Mouse (Mus musculus) liver, postnatal 0 days (tissue): ENCODE measurements at regions not wholly inside any gene's neighbourhood (a gene's known extent, or its start where the extent isn't known, plus 50 kb on each side); places are given as distances from the start of the nearest gene placed in this dataset.

Experiments used
- CTCF ChIP-seq: sonication (generic); IDR thresholded peaks from 2 replicates; pipeline ENCODE4 v1.5.1; 2016; ENCODE audit warnings: antibody characterized with exemption, low read depth
- EP300 ChIP-seq: IDR thresholded peaks from 2 replicates; pipeline ENCODE4 v1.6.1; 2016; ENCODE audit warnings: antibody characterized with exemption, low read depth, mild to moderate bottlenecking

GRCm38 (mm10) chr10:126462770-126463169, 438.4 kb downstream of the Atp23 start:
- TF ChIP-seq CTCF (no peak), EP300 (no peak)
